ENCODE assay signal across 23 mouse cellular contexts in genomic region chr15:23536691-23537090, GRCm38 (mm10).
DNase-seq lines count a peak whose midpoint lies in the region; ATAC-seq lines count a peak whose summit lies in the region.
"Had no signal": no experiment of that assay in that cellular context is flagged by ENCODE, and none has a peak within 500 bp of the region (broad histone marks: within the 10 kb centered on the region; RNA-seq: fewer than 3 reads in every experiment).

No protein-coding gene starts in this region.

- H3K4me2 ChIP-seq in hindbrain, embryonic 11.5 days (replicated peaks; ENCODE audit: low read depth, low read length) = no peak overlapping the region
- H3K4me2 ChIP-seq: embryonic facial prominence, embryonic 12.5 days; forebrain, embryonic 13.5 days; forebrain, embryonic 15.5 days had no signal

- no peak overlapping the region for H3K4me3 ChIP-seq in hindbrain, embryonic 11.5 days (ENCODE audit: low read depth, low read length)
- H3K4me3 ChIP-seq: embryonic facial prominence, embryonic 10.5 days; embryonic facial prominence, embryonic 12.5 days; forebrain, embryonic 13.5 days; forebrain, embryonic 15.5 days; gastrocnemius, adult 2 months had no signal

- 0 out of 2 replicates have a peak, but pooled peaks have one; percentile 64 for ATAC-seq in cerebellum, adult (ENCODE audit: insufficient number of reproducible peaks, low FRiP score, low TSS enrichment)
- ATAC-seq in hindbrain, embryonic 11.5 days (ENCODE audit: low FRiP score) = no peak
- ATAC-seq: CD4-positive, CD25-positive, alpha-beta regulatory T cell, adult 4 months; forebrain, embryonic 13.5 days; forebrain, embryonic 15.5 days; forebrain, postnatal 0 days; Patski had no signal

- no peaks in the 10 kb centered on the region for H3K9me3 ChIP-seq in hindbrain, embryonic 11.5 days (ENCODE audit: control insufficient read depth, low read length)
- H3K9me3 ChIP-seq: embryonic facial prominence, embryonic 10.5 days; embryonic facial prominence, embryonic 12.5 days; forebrain, embryonic 13.5 days; forebrain, embryonic 15.5 days; G1E had no signal

- H3K36me3 ChIP-seq in hindbrain, embryonic 11.5 days (ENCODE audit: control insufficient read depth, insufficient read depth, low read length) = no peaks in the 10 kb centered on the region
- H3K36me3 ChIP-seq: embryonic facial prominence, embryonic 10.5 days; embryonic facial prominence, embryonic 12.5 days; forebrain, embryonic 15.5 days; G1E had no signal

- DNase-seq in cerebellum, adult 9-11 months = no peak
- DNase-seq in cerebellum, postnatal 10 days = peak; percentile 64 to 70
- DNase-seq in cerebellum, adult 11-12 months = no peak
- peak; percentile 42 to 60 for DNase-seq in cerebellum, postnatal 25 days
- no peak for DNase-seq in cerebellum, adult 8-10 months
- peak; percentile 2 for DNase-seq in R1 (ENCODE audit: low read depth, low spot score)
- DNase-seq in hindbrain, embryonic 11.5 days (ENCODE audit: low spot score) = no peak
- DNase-seq: adrenal gland, adult 2 months; adrenal gland, postnatal 10 days; adrenal gland, postnatal 25 days; B cell, adult 2 months; forebrain, postnatal 0 days; gastrocnemius, adult 2 months; gastrocnemius, postnatal 10 days had no signal

- no peak overlapping the region for H3K9ac ChIP-seq in hindbrain, embryonic 11.5 days (ENCODE audit: low read depth, low read length)
- H3K9ac ChIP-seq: embryonic facial prominence, embryonic 12.5 days; forebrain, embryonic 13.5 days; forebrain, embryonic 15.5 days; forebrain, postnatal 0 days had no signal

- no peak overlapping the region for H3K27ac ChIP-seq in hindbrain, embryonic 11.5 days (ENCODE audit: low read depth, low read length)
- H3K27ac ChIP-seq: embryonic facial prominence, embryonic 10.5 days; embryonic facial prominence, embryonic 12.5 days; forebrain, embryonic 13.5 days; forebrain, embryonic 15.5 days; gastrocnemius, adult 2 months had no signal

- no peaks in the 10 kb centered on the region for H3K4me1 ChIP-seq in hindbrain, embryonic 11.5 days (replicated peaks; ENCODE audit: control insufficient read depth, insufficient read depth, low read length)
- H3K4me1 ChIP-seq: embryonic facial prominence, embryonic 10.5 days; embryonic facial prominence, embryonic 12.5 days; forebrain, embryonic 13.5 days; forebrain, embryonic 15.5 days had no signal

- H3K27me3 ChIP-seq in hindbrain, embryonic 11.5 days (ENCODE audit: control insufficient read depth, insufficient read depth, low read length) = no peaks in the 10 kb centered on the region
- H3K27me3 ChIP-seq: CH12.LX; embryonic facial prominence, embryonic 12.5 days; forebrain, embryonic 13.5 days; forebrain, embryonic 15.5 days; Patski had no signal

- 66% methylated on average over 3 of the region's 3 CpGs for WGBS in hindbrain, embryonic 11.5 days

Comparison
In these comparisons a context has a peak if more than half of its experiments do, and no peak if none do; other contexts are left out.
1. DNase-seq: peak in cerebellum, postnatal 10 days (2 of 2), cerebellum, postnatal 25 days (2 of 2) and R1 (single experiment); none in cerebellum, adult 9-11 months (single experiment), cerebellum, adult 11-12 months (single experiment), cerebellum, adult 8-10 months (single experiment) and hindbrain, embryonic 11.5 days (single experiment).